Mouse (Mus musculus) liver, postnatal 0 days (tissue): Measurements from ENCODE around the gene Macrod2.

ENCODE experiments used
- CTCF ChIP-seq: sonication (generic); IDR thresholded peaks from 2 replicates; pipeline ENCODE4 v1.5.1; 2016; ENCODE audit warnings: antibody characterized with exemption, low read depth
- EP300 ChIP-seq: IDR thresholded peaks from 2 replicates; pipeline ENCODE4 v1.6.1; 2016; ENCODE audit warnings: antibody characterized with exemption, low read depth, mild to moderate bottlenecking

DNA sequence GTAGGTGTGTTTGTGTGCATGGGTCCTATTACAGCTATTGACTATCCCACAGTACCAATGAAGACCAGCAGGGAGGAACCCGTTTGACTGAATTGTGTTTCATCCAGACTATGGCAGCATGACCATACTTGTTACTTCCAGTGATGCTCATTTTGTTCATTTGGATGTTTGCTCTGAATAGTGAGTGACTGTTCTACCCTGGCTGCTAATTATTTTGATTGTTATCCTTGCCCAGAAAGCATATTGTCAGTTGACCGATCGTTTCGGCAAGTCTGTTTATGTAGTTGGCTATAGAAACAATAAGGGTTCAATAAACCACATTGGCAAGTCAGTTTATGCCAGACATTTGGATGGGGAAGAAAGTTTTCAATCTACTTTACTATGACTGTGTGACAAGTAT lies 510.2 kb downstream of the Macrod2 start:
- TF ChIP-seq CTCF (no peak), EP300 (no peak)
